In genomic region chr14:27390663-27391062, GRCm38 (mm10) we compare ENCODE assay signal across 29 mouse cellular contexts. TPM values are rescaled to one million over a fixed set of nuclear protein-coding genes. Genes with fewer than 3 reads are reported as not detected.
DNase-seq lines count a peak whose midpoint lies in the region; ATAC-seq lines count a peak whose summit lies in the region.
"Had no signal": no experiment of that assay in that cellular context is flagged by ENCODE, and none has a peak within 500 bp of the region (broad histone marks: within the 10 kb centered on the region; RNA-seq: fewer than 3 reads in every experiment).

No protein-coding gene starts in this region.

- no peak overlapping the region for H3K27ac ChIP-seq in forebrain, embryonic 16.5 days (ENCODE audit: low read length)
- H3K27ac ChIP-seq in forebrain, embryonic 12.5 days, result no peak overlapping the region
- H3K27ac ChIP-seq: embryonic facial prominence, embryonic 13.5 days; forebrain, embryonic 10.5 days; heart, adult 2 months; hindbrain, embryonic 14.5 days; liver, embryonic 14.5 days; midbrain, embryonic 10.5 days; midbrain, embryonic 15.5 days; neural tube, embryonic 12.5 days; stomach, embryonic 15.5 days had no signal

- no peaks in the 10 kb centered on the region for H3K27me3 ChIP-seq in forebrain, embryonic 16.5 days (replicated peaks; ENCODE audit: control insufficient read depth, insufficient read depth, low read length)
- H3K27me3 ChIP-seq in forebrain, embryonic 12.5 days, result no peaks in the 10 kb centered on the region
- H3K27me3 ChIP-seq: embryonic facial prominence, embryonic 13.5 days; heart, embryonic 12.5 days; midbrain, embryonic 15.5 days; neural tube, embryonic 12.5 days; stomach, embryonic 15.5 days had no signal

- no peak overlapping the region for H3K4me3 ChIP-seq in forebrain, embryonic 16.5 days (replicated peaks; ENCODE audit: low read length)
- H3K4me3 ChIP-seq in forebrain, embryonic 12.5 days (replicated peaks), result no peak overlapping the region
- H3K4me3 ChIP-seq: embryonic facial prominence, embryonic 13.5 days; forebrain, embryonic 10.5 days; heart, adult 2 months; heart, embryonic 12.5 days; midbrain, embryonic 10.5 days; midbrain, embryonic 15.5 days; neural tube, embryonic 12.5 days; stomach, embryonic 15.5 days had no signal

- H3K9ac ChIP-seq in forebrain, embryonic 16.5 days (replicated peaks; ENCODE audit: low read depth, low read length), result no peak overlapping the region
- no peak overlapping the region for H3K9ac ChIP-seq in forebrain, embryonic 12.5 days
- H3K9ac ChIP-seq: embryonic facial prominence, embryonic 13.5 days; forebrain, postnatal 0 days; heart, embryonic 12.5 days; hindbrain, embryonic 14.5 days; liver, embryonic 14.5 days; midbrain, embryonic 15.5 days; neural tube, embryonic 12.5 days; stomach, embryonic 15.5 days had no signal

- ATAC-seq in CD4-positive, CD25-positive, alpha-beta regulatory T cell, adult 4 months, result peak; percentile 81
- peak; percentile 75 for ATAC-seq in inflammation-experienced regulatory T-cells, adult 6 months
- no peak for ATAC-seq in granulocyte monocyte progenitor cell, adult 5-6 weeks (replicated peaks; ENCODE audit: poor library complexity, severe bottlenecking)
- ATAC-seq in forebrain, embryonic 16.5 days, result no peak
- no peak for ATAC-seq in forebrain, embryonic 12.5 days (ENCODE audit: low FRiP score)
- ATAC-seq: forebrain, postnatal 0 days; midbrain, embryonic 15.5 days had no signal

- H3K9me3 ChIP-seq in forebrain, embryonic 16.5 days (ENCODE audit: control insufficient read depth, low read length), result no peaks in the 10 kb centered on the region
- no peaks in the 10 kb centered on the region for H3K9me3 ChIP-seq in forebrain, embryonic 12.5 days
- H3K9me3 ChIP-seq: embryonic facial prominence, embryonic 13.5 days; forebrain, embryonic 10.5 days; G1E; heart, embryonic 12.5 days; midbrain, embryonic 10.5 days; midbrain, embryonic 15.5 days; neural tube, embryonic 12.5 days; stomach, embryonic 15.5 days had no signal

- no peaks in the 10 kb centered on the region for H3K4me1 ChIP-seq in forebrain, embryonic 16.5 days (replicated peaks; ENCODE audit: control insufficient read depth, insufficient read depth, low read length)
- no peaks in the 10 kb centered on the region for H3K4me1 ChIP-seq in forebrain, embryonic 12.5 days
- H3K4me1 ChIP-seq: midbrain, embryonic 10.5 days; midbrain, embryonic 15.5 days; neural tube, embryonic 12.5 days; stomach, embryonic 15.5 days had no signal

- DNase-seq in kidney, adult 9 months, result peak; percentile 23
- DNase-seq in kidney, postnatal 25 days, result no peak
- DNase-seq in A20 (ENCODE audit: low read depth, low spot score), result peak; percentile 29
- DNase-seq: adrenal gland, postnatal 14 days; cerebellum, adult 18-20 months; cerebellum, postnatal 10 days; forebrain, postnatal 0 days; gastrocnemius, postnatal 25 days; heart, adult 2 months; layer of hippocampus, postnatal 36 days; liver; lung, adult 2 months; lung, postnatal 14 days; thymus, postnatal 25 days had no signal

- no peaks in the 10 kb centered on the region for H3K36me3 ChIP-seq in forebrain, embryonic 16.5 days (ENCODE audit: control insufficient read depth, insufficient read depth)
- no peaks in the 10 kb centered on the region for H3K36me3 ChIP-seq in forebrain, embryonic 12.5 days (replicated peaks)
- H3K36me3 ChIP-seq: embryonic facial prominence, embryonic 13.5 days; forebrain, embryonic 10.5 days; midbrain, embryonic 10.5 days; midbrain, embryonic 15.5 days; neural tube, embryonic 12.5 days had no signal

- WGBS in forebrain, embryonic 16.5 days, result 31% methylated on average over 7 of the region's 7 CpGs
- 35% methylated on average over 7 of the region's 7 CpGs for WGBS in forebrain, embryonic 12.5 days

- no peak overlapping the region for H3K4me2 ChIP-seq in forebrain, embryonic 16.5 days (ENCODE audit: low read length)
- H3K4me2 ChIP-seq in forebrain, embryonic 12.5 days, result no peak overlapping the region
- H3K4me2 ChIP-seq: embryonic facial prominence, embryonic 13.5 days; heart, embryonic 12.5 days; hindbrain, embryonic 14.5 days; midbrain, embryonic 15.5 days; neural tube, embryonic 12.5 days; stomach, embryonic 15.5 days had no signal

RNA-seq across cellular contexts. Expression of gene Fam208a, which starts 38.0 kb away (rescaled TPM):
- 10 to 100 TPM; 37.8 to 48.1 TPM for polyA plus RNA-seq in CD4-positive, CD25-positive, alpha-beta regulatory T cell, adult 4 months (2017; shearing (Covaris generic))
- 10 to 100 TPM; 22.8 to 46.1 (median 33.8) TPM for polyA plus RNA-seq in inflammation-experienced regulatory T-cells, adult 6 months (2017; shearing (Covaris generic))
- total RNA-seq in granulocyte monocyte progenitor cell, adult 5-6 weeks (2014; fragmentation: Nextera tagmentation), result 28.4 and 32.0 TPM in 2 replicates
- total RNA-seq in granulocyte monocyte progenitor cell, adult 5-6 weeks (2017), result 22.1 and 31.7 TPM in 2 replicates
- polyA plus RNA-seq in forebrain, embryonic 16.5 days (2015; fragmentation: Nextera tagmentation; extraction: Ambion mirVana), result 13.7 and 17.4 TPM in 2 replicates
- polyA plus RNA-seq in forebrain, embryonic 12.5 days (2016; fragmentation: Nextera tagmentation; extraction: Ambion mirVana), result 17.8 and 21.6 TPM in 2 replicates

Comparison
In these comparisons a context has a peak if more than half of its experiments do, and no peak if none do; other contexts are left out.
1. DNase-seq: peak in kidney, adult 9 months (single experiment) and A20 (single experiment); none in kidney, postnatal 25 days (0 of 2).
2. ATAC-seq: peak in CD4-positive, CD25-positive, alpha-beta regulatory T cell, adult 4 months (single experiment) and inflammation-experienced regulatory T-cells, adult 6 months (single experiment); none in granulocyte monocyte progenitor cell, adult 5-6 weeks (single experiment), forebrain, embryonic 16.5 days (single experiment) and forebrain, embryonic 12.5 days (single experiment).